Mouse (Mus musculus) mature B cell (primary cell): Measurements from ENCODE around the gene Gm973.
"Not testable (repeated sequence)": the region's sequence is repeated elsewhere in the genome, so short reads cannot be mapped to it uniquely, and the experiment has no call there.

Experiments
- in situ Hi-C: fragments of 300-500 bp; cut with MboI; formaldehyde crosslinking; loops from 2 replicates; pipeline ENCODE4 v1.14.3; 2019

Gene Gm973

DNA sequence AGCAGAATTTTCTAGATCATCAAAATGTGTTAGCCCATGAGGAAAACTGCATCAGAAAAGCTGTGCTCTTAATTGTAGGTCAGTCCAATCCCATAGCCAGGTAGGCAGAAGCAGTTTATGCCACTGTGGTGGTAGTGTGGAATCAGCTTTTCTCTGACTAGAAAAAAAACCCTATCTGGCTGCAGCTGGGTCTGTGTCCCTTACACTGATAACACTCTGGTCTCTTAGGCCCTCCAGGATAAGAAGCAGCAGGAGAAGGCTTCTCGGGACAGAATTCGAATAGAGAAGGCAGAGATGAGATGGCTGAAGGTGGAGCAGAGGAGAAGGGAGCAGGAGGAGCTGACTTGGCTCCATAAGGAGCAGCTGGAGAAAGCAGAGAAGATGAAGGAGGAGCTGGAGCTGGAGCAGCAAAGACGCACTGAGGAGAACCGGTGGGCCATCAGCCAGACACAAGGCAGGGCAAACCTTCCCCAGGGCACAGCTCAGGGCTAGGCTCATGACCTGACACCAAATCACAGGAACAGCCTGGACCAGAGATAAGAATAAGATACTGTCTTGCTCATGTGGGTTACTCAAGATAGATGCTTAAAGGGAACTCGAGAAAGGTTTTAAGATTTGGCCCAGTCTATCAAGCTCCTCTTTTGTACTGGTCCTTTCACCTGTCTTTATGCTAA, 116.1 kb downstream of the Gm973 start:
- in situ Hi-C loops = no loop called here

DNA sequence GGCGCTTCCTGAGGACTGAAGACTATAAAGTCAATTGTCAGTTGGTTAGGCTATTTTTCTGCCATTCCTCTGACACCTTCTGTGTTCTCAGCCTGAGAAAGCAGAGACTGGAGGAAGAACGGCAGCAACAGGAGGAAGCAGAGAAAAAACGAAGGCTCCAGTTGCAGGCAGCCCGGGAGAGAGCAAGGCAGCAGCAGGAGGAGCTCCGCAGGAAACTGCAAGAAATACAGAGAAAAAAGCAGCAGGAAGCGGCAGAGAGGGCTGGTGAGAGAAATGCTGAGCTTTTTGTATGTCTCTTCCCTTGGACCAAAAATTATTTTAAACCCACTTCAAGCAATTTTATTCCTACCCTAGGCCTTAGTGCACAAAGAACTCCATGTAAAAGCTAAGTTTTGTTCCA, 117.0 kb downstream of the Gm973 start:
- in situ Hi-C loops = no loop called here

DNA sequence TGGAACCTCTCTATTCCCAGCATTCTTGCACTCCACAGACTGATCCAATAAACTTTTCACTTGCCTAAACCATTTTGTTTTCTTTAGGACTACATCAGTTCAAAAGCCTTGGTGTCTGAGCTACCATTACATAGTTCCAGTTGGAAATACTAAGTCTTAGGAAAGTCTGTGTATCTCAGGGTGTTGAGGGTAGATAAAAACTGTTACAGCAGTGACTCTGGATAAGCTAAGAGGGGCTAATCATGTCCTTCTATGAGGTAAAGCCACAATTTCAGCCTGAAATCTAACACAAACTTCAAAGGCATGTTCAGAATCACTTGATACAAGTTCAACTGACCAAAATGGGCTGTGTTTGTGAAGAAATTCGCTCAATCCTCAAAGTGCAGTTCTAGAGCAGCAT, 120.3 kb downstream of the Gm973 start:
- in situ Hi-C loops = no loop called here

- in situ Hi-C loops = no loop called here
These were observed 122.3 kb downstream of the Gm973 start for GRCm38 (mm10) chr1:59638371-59638770.

GRCm38 (mm10) chr1:59642488-59642887, 126.4 kb downstream of the Gm973 start:
- in situ Hi-C loops = no loop called here

- in situ Hi-C loops = not testable (repeated sequence)
These were observed 130.4 kb downstream of the Gm973 start for GRCm38 (mm10) chr1:59646502-59646901.

- in situ Hi-C loops = no loop called here
These were observed 135.2 kb downstream of the Gm973 start for GRCm38 (mm10) chr1:59651201-59651819.

GRCm38 (mm10) chr1:59653243-59653911, 137.3 kb downstream of the Gm973 start:
- in situ Hi-C loops = no loop called here

DNA sequence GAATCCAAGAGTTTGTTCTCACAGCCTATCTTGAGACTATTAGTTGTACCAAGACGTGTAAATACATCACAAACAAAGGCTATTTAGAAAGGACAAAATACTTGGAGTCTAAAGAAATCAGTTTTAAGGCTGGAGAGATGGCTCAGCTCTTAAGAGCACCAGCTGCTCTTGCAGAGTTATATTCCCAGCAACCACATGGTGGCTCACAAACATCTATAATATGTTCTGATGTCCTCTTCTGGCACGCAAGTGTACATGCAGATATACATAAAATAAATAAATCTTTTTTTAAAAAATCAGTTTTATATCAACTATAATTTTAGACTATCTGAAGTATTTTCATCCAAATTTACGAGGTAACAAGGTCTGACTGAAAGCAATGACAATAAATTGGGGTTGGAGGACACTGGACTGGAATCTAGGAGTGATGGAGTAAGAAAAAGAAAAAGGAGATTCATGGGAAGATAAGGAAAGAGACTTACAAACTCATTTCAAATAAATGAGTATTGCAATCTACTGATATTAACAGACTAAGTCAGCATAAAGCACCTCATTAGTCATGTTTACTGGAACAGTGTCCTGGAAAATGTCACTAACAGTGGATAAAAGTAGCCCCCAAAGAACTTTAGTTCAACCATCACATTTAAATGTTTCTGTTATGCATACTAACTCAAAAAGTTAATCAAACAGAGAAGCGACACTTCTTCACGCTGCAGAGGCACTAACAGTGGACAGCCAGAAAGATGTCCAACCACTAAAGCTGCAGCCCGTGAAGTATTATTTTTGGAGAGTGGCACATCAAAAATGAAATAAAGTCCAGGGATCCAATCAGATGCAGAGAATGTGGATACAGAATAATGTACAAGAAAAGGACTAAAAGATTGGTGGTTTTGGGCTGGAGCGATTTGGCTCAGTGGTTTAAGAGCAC, 140.4 kb downstream of the Gm973 start:
- in situ Hi-C loops = no loop called here

- in situ Hi-C loops = no loop called here
These were observed 147.5 kb downstream of the Gm973 start for GRCm38 (mm10) chr1:59663456-59664135.

GRCm38 (mm10) chr1:59668871-59669270, 152.8 kb downstream of the Gm973 start:
- in situ Hi-C loops = no loop called here

- in situ Hi-C loops = no loop called here
These were observed 154.0 kb downstream of the Gm973 start for GRCm38 (mm10) chr1:59669962-59670630.

GRCm38 (mm10) chr1:59670641-59671168, 154.6 kb downstream of the Gm973 start, which contains the start of gene Sumo1:
Gene Sumo1 (minus strand): TSS chr1:59670834.
- in situ Hi-C loops = no loop called here

- in situ Hi-C loops = no loop called here
These were observed 157.6 kb downstream of the Gm973 start for GRCm38 (mm10) chr1:59673661-59674060.

GRCm38 (mm10) chr1:59683926-59684818, 168.1 kb downstream of the Gm973 start:
- in situ Hi-C loops = no loop called here

GRCm38 (mm10) chr1:59684819-59685755, 169.0 kb downstream of the Gm973 start, which contains the start of gene Nop58:
Gene Nop58 (plus strand): TSS chr1:59684971.
- in situ Hi-C loops = no loop called here
